Mouse (Mus musculus): ENCODE measurements around the gene Son. TPM values are rescaled to one million over a fixed set of nuclear protein-coding genes. Genes with fewer than 3 reads are reported as not detected.

Gene Son
- polyA plus RNA-seq (2014; fragmentation: Illumina TruSeq; extraction: RNeasy Lipid Tissue Mini Kit (QIAGEN cat#74804); ENCODE audit: low read depth, low replicate concordance): 552 TPM

DNA sequence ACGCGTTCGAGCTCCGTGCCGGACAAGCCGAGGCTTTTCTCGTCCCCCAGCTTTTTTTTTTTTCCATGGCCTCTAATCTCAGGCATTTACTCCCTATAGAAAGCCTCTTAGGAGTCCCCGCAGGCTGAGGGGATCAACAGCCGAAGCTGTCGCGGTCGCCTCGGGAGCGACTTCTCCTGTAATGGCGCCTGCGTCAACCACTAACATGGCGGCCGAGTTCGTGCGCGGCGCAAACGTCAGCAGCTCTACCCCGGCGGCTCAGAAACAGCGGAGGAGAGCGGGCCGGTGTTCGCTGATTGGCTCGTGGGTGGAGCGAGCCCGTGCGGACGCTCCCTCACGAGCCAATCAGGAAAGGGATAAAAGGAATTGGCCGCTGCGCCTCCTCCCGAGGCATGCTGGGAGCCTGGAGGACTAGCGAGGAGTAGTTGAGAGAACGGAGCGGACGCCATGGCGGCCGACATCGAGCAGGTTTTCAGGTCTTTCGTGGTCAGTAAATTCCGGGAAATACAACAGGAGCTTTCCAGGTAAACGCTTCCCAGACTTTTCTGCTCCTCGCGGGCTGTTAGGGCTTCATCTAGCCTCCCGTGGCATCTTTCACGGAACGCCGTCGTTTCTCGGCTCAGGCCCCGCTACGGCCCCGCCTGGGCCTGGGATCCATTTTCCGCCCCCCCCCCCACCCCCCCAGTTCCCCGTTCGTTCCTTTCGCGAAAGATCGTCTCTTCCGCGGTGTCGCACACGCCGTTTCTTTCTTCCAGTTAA lies at the start of gene Son:
TSS of gene Son (plus strand) at position 46 of the 759 bp plus-strand sequence.

GRCm38 (mm10) chr16:91597672-91598010 lies 49.7 kb upstream of the Son start, which contains the start of gene Tmem50b:
Gene Tmem50b, minus strand, starts transcription at chr16:91597800.

DNA sequence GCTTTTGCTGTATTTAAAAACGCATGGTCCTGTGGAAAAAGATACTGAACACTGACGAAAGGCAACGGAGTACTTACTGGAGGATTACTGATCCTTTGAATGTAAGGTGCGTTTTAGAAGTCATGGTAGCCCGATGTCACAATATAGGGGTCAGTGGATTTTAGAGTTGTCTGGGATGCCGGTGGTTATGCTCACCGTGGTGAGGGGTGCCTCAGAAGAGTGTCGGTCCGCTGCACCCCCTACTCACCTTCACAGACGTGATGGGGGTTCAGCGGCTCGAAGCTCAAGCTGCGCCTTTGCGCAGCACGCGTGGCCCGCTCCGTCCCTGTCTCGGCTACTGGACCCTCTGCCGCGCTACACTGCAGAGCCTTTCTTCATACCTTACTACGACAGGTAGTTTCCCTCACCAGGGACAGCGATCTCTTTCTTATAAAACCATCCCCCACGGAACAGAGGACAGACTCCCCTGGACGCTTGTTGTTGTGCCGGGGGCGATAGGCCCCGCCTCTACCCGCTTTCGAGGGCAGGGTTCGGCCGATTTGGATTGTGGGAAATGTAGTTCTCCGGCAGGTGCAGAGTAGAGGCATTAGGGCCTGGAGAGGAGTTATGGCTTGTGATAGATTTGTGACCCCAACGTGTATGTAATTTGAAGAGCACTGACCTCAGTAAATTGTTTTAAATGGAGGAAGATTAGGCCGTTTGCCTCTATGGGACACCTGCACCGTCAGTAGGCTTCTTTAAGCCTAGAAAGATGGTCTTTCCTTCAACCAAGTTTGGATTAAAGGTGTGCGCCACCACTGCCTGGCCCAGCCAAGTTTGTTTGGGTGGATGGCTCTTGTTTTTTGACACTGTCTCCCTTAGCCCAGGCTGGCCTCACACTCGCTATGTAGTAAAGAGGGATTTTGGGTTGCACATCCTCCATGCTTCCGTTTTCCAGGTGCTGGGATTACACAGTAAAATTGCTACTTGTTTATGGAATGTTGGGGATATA lies 28.5 kb upstream of the Son start, which contains the start of gene Dnajc28:
TSS of gene Dnajc28 (minus strand) at position 516 of the 991 bp plus-strand sequence.

GRCm38 (mm10) chr16:91646681-91647419 lies 456 bp upstream of the Son start, which contains the start of gene Gart:
Gene Gart, minus strand, starts transcription at chr16:91646952.

GRCm38 (mm10) chr16:91688619-91689334 lies 41.5 kb downstream of the Son start, which contains the start of gene Donson:
Gene Donson, minus strand, starts transcription at chr16:91688770.

DNA sequence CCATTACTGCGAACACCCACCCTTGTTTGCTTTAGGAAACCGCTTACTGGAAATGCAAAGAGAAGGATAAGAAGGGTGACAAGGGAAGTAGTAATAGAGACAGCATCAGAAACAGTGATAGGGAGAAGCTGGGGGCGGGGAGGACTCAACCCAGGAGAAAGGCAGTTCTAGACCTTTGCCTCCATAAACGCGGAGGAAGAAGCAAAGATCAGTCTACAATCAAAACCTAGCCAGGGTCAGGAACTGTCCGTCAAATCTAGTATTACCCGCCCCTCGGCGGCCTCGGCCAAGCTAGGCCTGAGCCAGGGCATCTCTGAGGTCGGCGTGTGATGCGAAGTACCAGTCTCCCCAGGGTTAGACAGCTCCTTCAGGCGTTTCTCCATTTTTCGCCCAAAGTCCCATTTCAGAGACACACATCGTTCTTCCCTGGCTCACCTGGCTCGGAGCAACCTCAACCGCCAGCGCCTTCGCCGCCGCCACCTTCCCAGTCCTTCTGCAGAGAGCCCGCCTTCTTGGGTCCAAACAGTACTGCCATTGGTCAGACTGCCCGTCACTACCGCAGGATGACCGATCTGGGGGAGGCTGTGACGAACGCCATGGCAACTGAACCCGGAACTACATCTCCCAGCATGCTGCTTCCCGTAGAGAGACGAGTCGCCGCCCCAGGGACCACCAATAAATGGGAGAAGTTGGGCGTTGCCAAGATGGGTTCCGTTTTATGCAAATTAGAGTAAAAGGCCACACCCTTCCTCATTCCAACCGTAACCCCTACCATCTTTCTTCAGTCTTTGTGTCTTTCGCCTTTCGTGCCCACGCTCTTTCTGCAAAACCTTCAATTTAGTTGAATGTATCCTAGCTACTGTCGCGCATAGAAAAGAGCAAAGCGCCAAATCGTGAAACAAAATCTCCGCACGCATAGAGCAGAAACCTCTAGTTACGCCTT lies 81.1 kb downstream of the Son start, which contains the start of gene Cryzl1:
TSS of gene Cryzl1 (minus strand) at position 853 of the 943 bp plus-strand sequence.

Other genes starting within 250 kb of the Son start
- 275 TPM for gene Il10rb, start 241.3 kb upstream of the Son start, polyA plus RNA-seq (2014; fragmentation: Illumina TruSeq; extraction: RNeasy Lipid Tissue Mini Kit (QIAGEN cat#74804); ENCODE audit: low read depth, low replicate concordance)
- gene Ifnar1, start 162.3 kb upstream of the Son start, polyA plus RNA-seq (2014; fragmentation: Illumina TruSeq; extraction: RNeasy Lipid Tissue Mini Kit (QIAGEN cat#74804); ENCODE audit: low read depth, low replicate concordance): 122 TPM
- 17.0 TPM for gene Ifngr2, start 100.4 kb upstream of the Son start, polyA plus RNA-seq (2014; fragmentation: Illumina TruSeq; extraction: RNeasy Lipid Tissue Mini Kit (QIAGEN cat#74804); ENCODE audit: low read depth, low replicate concordance)
- gene Tmem50b, start 49.7 kb upstream of the Son start, polyA plus RNA-seq (2014; fragmentation: Illumina TruSeq; extraction: RNeasy Lipid Tissue Mini Kit (QIAGEN cat#74804); ENCODE audit: low read depth, low replicate concordance): 96.2 TPM
- 30.4 TPM for gene Dnajc28, start 28.5 kb upstream of the Son start, polyA plus RNA-seq (2014; fragmentation: Illumina TruSeq; extraction: RNeasy Lipid Tissue Mini Kit (QIAGEN cat#74804); ENCODE audit: low read depth, low replicate concordance)
- gene Gart, start 554 bp upstream of the Son start, polyA plus RNA-seq (2014; fragmentation: Illumina TruSeq; extraction: RNeasy Lipid Tissue Mini Kit (QIAGEN cat#74804); ENCODE audit: low read depth, low replicate concordance): 20.1 TPM
- gene Donson, start 41.3 kb downstream of the Son start, polyA plus RNA-seq (2014; fragmentation: Illumina TruSeq; extraction: RNeasy Lipid Tissue Mini Kit (QIAGEN cat#74804); ENCODE audit: low read depth, low replicate concordance): 7.6 TPM
- 120 TPM for gene Cryzl1, start 81.5 kb downstream of the Son start, polyA plus RNA-seq (2014; fragmentation: Illumina TruSeq; extraction: RNeasy Lipid Tissue Mini Kit (QIAGEN cat#74804); ENCODE audit: low read depth, low replicate concordance)
- gene Itsn1, start 81.8 kb downstream of the Son start, polyA plus RNA-seq (2014; fragmentation: Illumina TruSeq; extraction: RNeasy Lipid Tissue Mini Kit (QIAGEN cat#74804); ENCODE audit: low read depth, low replicate concordance): 20.2 TPM